Mouse (Mus musculus) limb, embryonic 10.5 days (tissue): ENCODE data around the gene Gm49661. TPM values are rescaled to one million over a fixed set of nuclear protein-coding genes. Genes with fewer than 3 reads are reported as not detected.

ENCODE experiments used
- DNase-seq: peaks from one replicate; pipeline ENCODE4 v3.0.0-alpha.2; 2017; ENCODE audit warnings: low spot score
- H3K27ac ChIP-seq: fragments of 300-500 bp; sonication (generic); 2 replicates; pipeline ENCODE4 v1.5.1; 2016; ENCODE audit warnings: mild to moderate bottlenecking
- H3K27me3 ChIP-seq: fragments of 300-500 bp; sonication (generic); 2 replicates; pipeline ENCODE4 v1.6.1; 2016; ENCODE audit warnings: low read depth, mild to moderate bottlenecking; ENCODE audit not compliant: poor library complexity, severe bottlenecking
- H3K36me3 ChIP-seq: fragments of 300-500 bp; sonication (generic); 2 replicates; pipeline ENCODE4 v1.6.1; 2016; ENCODE audit warnings: mild to moderate bottlenecking, moderate library complexity
- H3K4me1 ChIP-seq: fragments of 300-500 bp; sonication (generic); 2 replicates; pipeline ENCODE4 v1.6.1; 2016
- H3K4me3 ChIP-seq: fragments of 300-500 bp; sonication (generic); 2 replicates; pipeline ENCODE4 v1.5.1; 2016; ENCODE audit warnings: mild to moderate bottlenecking, moderate library complexity
- H3K9me3 ChIP-seq: fragments of 300-500 bp; sonication (generic); replicated peaks from 2 replicates; pipeline ENCODE4 v1.6.1; 2016; ENCODE audit warnings: mild to moderate bottlenecking
- WGBS: fragments of 180-500 bp; shearing (Covaris S2); methylation state at CpG from one replicate; pipeline ENCODE4 v1.1.7; 2016; 5-methylcytosine and 5-hydroxymethylcytosine counted together
- polyA plus RNA-seq: library from polyadenylated mRNA; unstranded; fragments of >200 nt; fragmentation: Nextera tagmentation; extraction: Ambion mirVana; gene quantifications from 2 replicates; pipeline ENCODE4 v1.2.1, GENCODE M21; 2016

Gm49661 gene
- polyA plus RNA-seq = not detected in 2 replicates

GRCm38 (mm10) chr8:84969241-84970134, at the start of gene Gm49661, which contains the start of the genes Prdx2 and Rnaseh2a:
Gene Gm49661 (minus strand): TSS chr8:84969433.
Gene Prdx2 (plus strand): TSS chr8:84969587.
Gene Rnaseh2a (minus strand): TSS chr8:84969767.
- H3K27ac ChIP-seq = peak within 1 kb of the TSS; percentile 97
- WGBS = under 1% methylated on average over 54 of the region's 56 CpGs

GRCm38 (mm10) chr8:85017209-85017608, 48.0 kb upstream of the Gm49661 start:
- Histone ChIP-seq H3K9me3 (no peaks in the 10 kb centered on the region), H3K36me3 (peaks cover 53% of the 10 kb centered on the region), H3K4me3 (no peak overlapping the region), H3K27me3 (peaks cover 38% of the 10 kb centered on the region), H3K27ac (no peak overlapping the region), H3K4me1 (peaks cover 9% of the 10 kb centered on the region)
- 51% methylated on average over 5 of the region's 5 CpGs for WGBS
- no peak for DNase-seq

More at GRCm38 (mm10) chr8:84969241-84970134, at the start of gene Gm49661, which contains the start of the genes Prdx2 and Rnaseh2a:
- H3K36me3 ChIP-seq = peaks cover 42% of the 10 kb centered on the region
- H3K4me1 ChIP-seq = peaks cover 51% of the 10 kb centered on the region
- no peaks in the 10 kb centered on the region for H3K9me3 ChIP-seq
- H3K4me3 ChIP-seq = peak within 1 kb of the TSS; percentile 69
- H3K27me3 ChIP-seq = no peaks in the 10 kb centered on the region
- DNase-seq = peak; percentile 90

- no peaks in the 10 kb centered on the region for H3K9me3 ChIP-seq
- no peak for DNase-seq
- WGBS = 74% methylated on average over 10 of the region's 10 CpGs
- peaks cover 48% of the 10 kb centered on the region for H3K36me3 ChIP-seq
- peaks cover 43% of the 10 kb centered on the region for H3K27me3 ChIP-seq
- H3K4me3 ChIP-seq = no peak overlapping the region
- H3K4me1 ChIP-seq = peaks cover 9% of the 10 kb centered on the region
- H3K27ac ChIP-seq = no peak overlapping the region
These were observed 47.5 kb upstream of the Gm49661 start for GRCm38 (mm10) chr8:85016724-85017123.

GRCm38 (mm10) chr8:85014431-85014830, 45.2 kb upstream of the Gm49661 start, which contains the start of gene Best2:
Gene Best2 (minus strand): TSS chr8:85014531.
- peaks cover 60% of the 10 kb centered on the region for H3K27me3 ChIP-seq
- H3K4me3 ChIP-seq = peak within 1 kb of the TSS; percentile 41
- 0 out of 2 replicates have a peak within 1 kb of the TSS, but pooled peaks have one; percentile 12 for H3K27ac ChIP-seq
- H3K4me1 ChIP-seq = peaks cover 15% of the 10 kb centered on the region
- no peaks in the 10 kb centered on the region for H3K9me3 ChIP-seq
- 38% methylated on average over 2 of the region's 2 CpGs for WGBS
- H3K36me3 ChIP-seq = peaks cover 25% of the 10 kb centered on the region
- DNase-seq = no peak

- Histone ChIP-seq H3K27me3 (peaks cover 71% of the 10 kb centered on the region), H3K4me1 (peaks cover 15% of the 10 kb centered on the region), H3K36me3 (peaks cover 14% of the 10 kb centered on the region), H3K27ac (0 out of 2 replicates have a peak overlapping the region, but pooled peaks have one; percentile 12), H3K4me3 (peak overlapping the region; percentile 41), H3K9me3 (no peaks in the 10 kb centered on the region)
- WGBS = 7% methylated on average over 25 of the region's 26 CpGs
- DNase-seq = peak; percentile 77
These were observed 44.1 kb upstream of the Gm49661 start for GRCm38 (mm10) chr8:85013230-85013840.

- peaks cover 19% of the 10 kb centered on the region for H3K4me1 ChIP-seq
- no peaks in the 10 kb centered on the region for H3K36me3 ChIP-seq
- no peak overlapping the region for H3K27ac ChIP-seq
- no peak for DNase-seq
- 18% methylated on average over 28 of the region's 28 CpGs for WGBS
- H3K27me3 ChIP-seq = peaks cover 89% of the 10 kb centered on the region
- H3K9me3 ChIP-seq = no peaks in the 10 kb centered on the region
- H3K4me3 ChIP-seq = no peak overlapping the region
These were observed 42.0 kb upstream of the Gm49661 start for GRCm38 (mm10) chr8:85011242-85011641.

GRCm38 (mm10) chr8:85007686-85008085, 38.5 kb upstream of the Gm49661 start:
- DNase-seq = peak; percentile 52
- Histone ChIP-seq H3K36me3 (no peaks in the 10 kb centered on the region), H3K27me3 (peaks cover 56% of the 10 kb centered on the region), H3K9me3 (no peaks in the 10 kb centered on the region), H3K27ac (no peak overlapping the region), H3K4me3 (no peak overlapping the region; the same call in 1 of the 2 replicates), H3K4me1 (peaks cover 11% of the 10 kb centered on the region)
- 13% methylated on average over 25 of the region's 25 CpGs for WGBS

- Histone ChIP-seq H3K27ac (peak overlapping the region; percentile 47), H3K27me3 (peaks cover 52% of the 10 kb centered on the region), H3K4me3 (peak overlapping the region; percentile 27), H3K4me1 (peaks cover 15% of the 10 kb centered on the region), H3K36me3 (no peaks in the 10 kb centered on the region), H3K9me3 (no peaks in the 10 kb centered on the region)
- 6% methylated on average over 19 of the region's 19 CpGs for WGBS
- DNase-seq = peak; percentile 92
These were observed 28.5 kb upstream of the Gm49661 start for GRCm38 (mm10) chr8:84997649-84998295.

- DNase-seq = no peak
- H3K4me3 ChIP-seq = no peak overlapping the region
- no peaks in the 10 kb centered on the region for H3K9me3 ChIP-seq
- 76% methylated on average over 5 of the region's 5 CpGs for WGBS
- H3K36me3 ChIP-seq = no peaks in the 10 kb centered on the region
- H3K27me3 ChIP-seq = peaks cover 55% of the 10 kb centered on the region
- peaks cover 15% of the 10 kb centered on the region for H3K4me1 ChIP-seq
- H3K27ac ChIP-seq = no peak overlapping the region
These were observed 27.7 kb upstream of the Gm49661 start for GRCm38 (mm10) chr8:84996978-84997377.

- Histone ChIP-seq H3K27me3 (peaks cover 60% of the 10 kb centered on the region), H3K9me3 (no peaks in the 10 kb centered on the region), H3K36me3 (no peaks in the 10 kb centered on the region), H3K27ac (peak overlapping the region; percentile 56; the same call in 1 of the 2 replicates), H3K4me3 (peak overlapping the region; percentile 24), H3K4me1 (peaks cover 21% of the 10 kb centered on the region)
- DNase-seq = peak; percentile 43
- 25% methylated on average over 25 of the region's 25 CpGs for WGBS
These were observed 26.4 kb upstream of the Gm49661 start for GRCm38 (mm10) chr8:84995680-84996079.

GRCm38 (mm10) chr8:84994375-84994774, 25.1 kb upstream of the Gm49661 start:
- 93% methylated on average over 9 of the region's 9 CpGs for WGBS
- H3K27ac ChIP-seq = no peak overlapping the region
- no peaks in the 10 kb centered on the region for H3K9me3 ChIP-seq
- no peaks in the 10 kb centered on the region for H3K36me3 ChIP-seq
- no peak overlapping the region for H3K4me3 ChIP-seq
- peaks cover 60% of the 10 kb centered on the region for H3K27me3 ChIP-seq
- H3K4me1 ChIP-seq = peaks cover 32% of the 10 kb centered on the region
- no peak for DNase-seq

GRCm38 (mm10) chr8:84990836-84991235, 21.6 kb upstream of the Gm49661 start:
- DNase-seq = no peak
- H3K36me3 ChIP-seq = no peaks in the 10 kb centered on the region
- peaks cover 34% of the 10 kb centered on the region for H3K4me1 ChIP-seq
- H3K4me3 ChIP-seq = peak overlapping the region; percentile 73
- no peaks in the 10 kb centered on the region for H3K9me3 ChIP-seq
- WGBS = 1% methylated on average over 15 of the region's 15 CpGs
- H3K27ac ChIP-seq = peak overlapping the region; percentile 87
- H3K27me3 ChIP-seq = peaks cover 57% of the 10 kb centered on the region
